In the genomic region with DNA sequence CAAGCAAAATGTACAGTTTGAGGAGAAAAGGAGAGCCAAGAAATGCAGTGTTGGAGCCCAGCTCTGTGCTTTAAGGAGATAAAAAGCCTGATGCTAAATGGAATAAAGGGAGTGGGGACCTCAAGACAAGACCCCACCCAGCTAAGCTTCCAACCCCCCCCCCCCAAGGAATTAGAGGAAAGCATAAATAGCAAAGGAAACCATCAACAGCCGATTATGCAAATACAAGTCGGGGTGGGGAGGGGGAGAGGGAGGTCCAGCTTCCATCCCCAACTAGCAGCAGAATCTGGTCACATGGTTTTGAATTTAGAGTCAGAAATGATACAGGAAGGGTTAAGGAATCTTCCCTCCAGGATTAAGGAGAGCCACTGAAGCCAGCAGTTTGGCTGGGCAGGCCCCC, we compare ENCODE assay signal across 17 mouse cellular contexts. TPM values are rescaled to one million over a fixed set of nuclear protein-coding genes. Genes with fewer than 3 reads are reported as not detected.
"Had no signal": no experiment of that assay in that cellular context is flagged by ENCODE, and none has a peak within 500 bp of the region (broad histone marks: within the 10 kb centered on the region; RNA-seq: fewer than 3 reads in every experiment).

No protein-coding gene starts in this region.

- DNase-seq: heart, postnatal 10 days; heart, postnatal 14 days; heart, postnatal 36 days; heart, postnatal 4 days; kidney, adult 11 months; kidney, adult 18-20 months; kidney, adult 2 months; kidney, adult 8-10 months; kidney, adult 9 months; kidney, postnatal 10 days; kidney, postnatal 14 days; kidney, postnatal 25 days; kidney, postnatal 36 days; kidney, postnatal 4 days; layer of hippocampus, adult 9-11 months; layer of hippocampus, postnatal 36 days had no signal

RNA-seq across cellular contexts. Expression of a gene that starts 22.2 kb away (rescaled TPM):
- total RNA-seq: hematopoietic stem cell, adult 5-6 weeks had no signal
